Mouse (Mus musculus): ENCODE data around the gene C1qtnf6.

C1qtnf6 gene

DNA sequence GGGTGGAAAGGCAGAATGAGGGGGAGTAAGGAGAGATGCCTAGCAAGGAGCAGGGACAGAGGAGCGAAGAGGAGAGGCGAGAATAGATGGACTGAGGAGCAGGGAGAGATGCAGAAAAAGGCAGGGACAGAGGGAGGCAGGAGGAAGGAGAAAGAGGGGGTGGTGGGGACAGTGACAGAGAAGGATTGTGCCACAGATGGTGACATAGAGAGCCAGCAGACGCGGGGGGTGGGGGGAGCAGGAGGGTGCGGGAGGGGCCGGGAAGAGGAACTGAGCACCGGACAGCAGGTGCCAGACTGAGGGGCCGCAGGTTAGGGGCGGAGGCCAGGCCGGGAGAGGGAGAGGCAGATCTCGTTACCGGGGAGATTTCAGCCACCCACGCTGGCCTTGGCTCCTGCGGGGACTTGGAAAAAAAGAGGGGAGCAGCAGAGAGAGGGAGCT is 13.4 kb upstream of the C1qtnf6 start, which contains the start of gene Sstr3:
TSS of gene Sstr3 (minus strand) at position 125 of the 441 bp plus-strand sequence.
- DNase-seq (ENCODE audit: low spot score in 2 of 2): no peak

DNA sequence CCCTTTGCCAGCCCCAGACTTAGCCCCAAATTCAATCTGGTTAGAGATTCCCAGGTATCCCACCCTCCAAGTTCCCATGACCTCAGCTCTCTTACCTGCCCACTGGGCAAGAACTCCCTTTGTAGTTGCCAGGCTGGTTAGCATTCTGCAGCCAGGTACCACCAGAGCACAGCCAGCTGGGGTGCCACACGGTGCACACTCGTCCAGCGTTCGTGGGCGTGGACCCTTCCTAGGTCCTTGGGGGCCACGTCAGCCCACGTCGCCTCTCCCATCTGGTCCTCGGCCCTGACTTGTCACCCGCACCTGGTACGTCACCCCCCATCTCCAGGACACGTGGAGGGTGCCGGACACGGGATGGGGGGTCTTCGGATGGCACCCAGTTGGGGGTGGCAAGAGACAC is 12.8 kb upstream of the C1qtnf6 start:
- DNase-seq (ENCODE audit: low spot score in 2 of 2): no peak

DNA sequence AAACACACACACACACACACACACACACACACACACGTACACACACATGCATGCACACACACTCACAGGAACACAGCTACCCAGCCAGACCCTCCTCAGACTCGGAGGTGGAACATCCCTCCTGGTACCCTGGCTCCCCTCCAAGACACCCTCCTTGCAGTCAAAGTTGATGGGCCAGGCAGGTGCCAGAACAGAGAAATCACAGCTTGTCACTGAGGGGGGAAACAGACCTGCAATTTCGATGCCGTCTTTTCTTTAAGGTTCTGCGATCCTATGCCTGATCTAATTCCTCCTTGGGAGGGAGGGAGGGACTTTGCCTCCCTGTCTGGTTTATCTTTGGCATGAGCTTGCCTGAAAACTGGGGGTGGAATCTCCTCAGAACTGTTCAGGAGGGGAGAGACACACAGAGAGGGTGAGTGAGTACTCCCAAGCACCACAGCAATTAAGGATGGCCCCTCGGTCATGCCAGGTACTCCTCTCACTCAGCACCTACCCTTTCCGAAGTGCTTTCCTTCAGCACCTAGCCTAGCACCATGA is 11.6 kb upstream of the C1qtnf6 start:
- no peak for DNase-seq (ENCODE audit: low spot score in 2 of 2)

- DNase-seq (ENCODE audit: low spot score in 2 of 2): no peak
Measured at GRCm38 (mm10) chr15:78542098-78542766, 11.0 kb upstream of the C1qtnf6 start.

GRCm38 (mm10) chr15:78541606-78542005 is 10.4 kb upstream of the C1qtnf6 start:
- no peak for DNase-seq (ENCODE audit: low spot score in 2 of 2)

GRCm38 (mm10) chr15:78541036-78541435 is 9.8 kb upstream of the C1qtnf6 start:
- DNase-seq (ENCODE audit: low spot score in 2 of 2): no peak

DNA sequence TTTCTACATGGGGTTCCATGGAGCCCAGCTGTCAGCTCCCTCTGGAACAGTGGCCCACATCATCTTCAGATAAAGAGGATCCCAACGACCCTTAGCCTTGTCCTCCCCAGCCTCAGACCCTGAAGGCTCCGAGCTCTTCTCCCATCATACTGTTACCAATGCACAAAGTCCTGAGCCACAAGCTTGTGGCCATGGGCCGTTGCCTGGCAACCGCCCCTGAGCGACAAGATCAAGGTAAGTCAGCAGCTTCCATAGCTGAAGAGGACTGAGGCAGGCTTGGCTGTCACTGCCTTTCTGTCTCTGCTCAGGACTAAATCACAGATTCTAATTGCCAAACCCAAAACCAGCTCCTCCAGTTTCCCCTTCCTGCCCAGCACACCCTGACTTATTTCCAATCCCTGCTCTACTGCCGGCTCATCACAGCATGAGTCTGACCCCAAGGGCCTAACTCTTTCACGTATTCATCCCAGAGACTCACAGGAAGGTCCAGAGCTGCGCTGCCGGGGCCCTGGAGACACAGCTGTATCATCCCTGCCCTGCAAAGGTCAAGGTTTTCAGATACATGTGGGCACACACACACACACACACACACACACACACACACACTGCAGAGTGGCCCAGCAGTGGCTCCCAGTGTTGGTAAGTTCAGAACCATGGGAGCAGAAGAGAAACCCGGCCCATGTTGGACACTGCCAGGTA is 4.7 kb upstream of the C1qtnf6 start:
- no peak for DNase-seq (ENCODE audit: low spot score in 2 of 2)

DNA sequence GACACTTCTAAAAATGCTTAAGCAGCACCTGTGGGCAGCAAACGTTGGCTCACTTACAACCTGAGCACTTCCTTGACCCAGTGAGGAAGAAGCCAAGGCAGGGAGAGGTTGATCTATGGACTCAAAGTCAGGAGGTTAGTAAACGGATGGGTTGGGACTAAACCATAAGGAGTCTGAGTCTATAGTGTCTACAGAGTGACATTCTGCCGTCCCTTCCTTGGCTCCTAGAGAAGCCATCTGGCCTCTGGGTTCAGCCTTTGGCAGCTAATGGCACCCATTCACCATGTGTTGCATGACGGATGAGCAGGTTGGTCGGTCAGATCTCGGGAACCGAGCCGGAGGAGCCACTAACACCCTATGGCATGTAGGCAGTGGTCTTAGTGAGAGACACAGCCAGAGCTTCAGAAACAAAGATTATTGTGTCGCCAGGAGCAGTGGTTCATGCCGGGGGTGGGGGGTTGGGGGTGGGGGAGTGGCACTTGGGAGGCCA is 2.2 kb upstream of the C1qtnf6 start:
- no peak for DNase-seq (ENCODE audit: low spot score in 2 of 2)

GRCm38 (mm10) chr15:78532566-78533345 is 1.5 kb upstream of the C1qtnf6 start:
- DNase-seq (ENCODE audit: low spot score in 2 of 2): no peak

DNA sequence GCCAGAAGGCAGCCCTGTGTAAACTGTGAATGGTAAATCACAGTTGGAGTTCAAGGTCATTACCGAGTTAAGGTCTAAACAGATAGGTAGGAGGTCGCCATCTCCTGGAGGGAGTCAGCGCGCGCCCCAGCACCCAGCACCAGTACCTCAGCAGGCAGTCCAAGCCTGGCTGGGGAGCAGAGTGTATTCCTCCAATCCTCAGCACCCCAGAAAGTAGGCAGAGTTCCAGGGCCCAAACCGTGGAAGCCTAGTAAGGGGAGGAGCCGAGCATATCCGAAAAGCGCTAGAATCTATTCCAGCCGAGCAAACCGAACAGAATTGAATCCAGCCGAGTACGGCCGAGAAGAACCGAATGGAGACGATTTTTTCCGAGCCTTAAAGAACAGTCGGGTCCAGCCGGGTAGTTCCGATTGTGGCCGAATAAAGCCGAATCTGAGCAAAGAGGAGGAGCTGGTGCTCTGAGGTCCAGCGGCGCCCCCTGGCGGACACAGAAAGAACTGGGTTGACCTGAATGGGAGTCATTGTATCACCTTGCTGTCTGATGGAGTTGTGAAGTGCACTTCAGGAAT is 769 bp upstream of the C1qtnf6 start:
- DNase-seq (ENCODE audit: low spot score in 2 of 2): peak; percentile 82 to 90

DNA sequence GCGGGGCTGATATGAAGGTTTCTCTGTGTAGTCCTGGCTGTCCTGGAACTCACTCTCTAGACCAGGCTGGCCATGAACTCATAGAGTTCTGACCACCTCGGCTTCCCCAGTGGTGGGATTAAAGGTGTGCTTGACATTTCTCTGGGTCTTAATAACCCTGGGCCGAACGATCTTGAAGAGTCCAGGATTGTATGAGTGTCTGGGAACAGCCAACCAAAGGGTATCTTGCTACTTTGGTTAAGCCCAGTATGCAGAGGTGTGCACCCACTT is 170 bp upstream of the C1qtnf6 start:
- no peak for DNase-seq (ENCODE audit: low spot score in 2 of 2)

DNA sequence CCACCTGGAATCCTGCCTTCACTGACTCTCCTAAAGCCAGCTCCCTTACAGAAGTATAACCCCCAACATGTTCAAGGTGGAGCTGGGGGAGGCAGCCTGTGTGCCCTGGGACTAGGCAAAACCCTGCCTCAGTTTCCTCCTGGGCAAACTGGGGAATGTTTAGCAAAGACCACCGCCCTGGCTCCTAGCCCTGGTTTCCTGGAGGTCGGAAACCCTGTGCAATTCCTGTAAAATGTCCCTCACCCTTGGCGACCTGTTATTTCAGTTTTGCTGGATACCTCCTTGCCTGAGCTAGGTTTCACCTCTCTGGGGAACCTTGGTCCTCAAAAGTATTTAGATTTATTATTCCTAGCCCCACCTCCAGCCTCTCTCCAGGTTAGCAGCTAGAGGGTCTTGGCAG is 1.1 kb downstream of the C1qtnf6 start:
- no peak for DNase-seq (ENCODE audit: low spot score in 2 of 2)

- no peak for DNase-seq (ENCODE audit: low spot score in 2 of 2)
Measured at GRCm38 (mm10) chr15:78529428-78529990, 1.7 kb downstream of the C1qtnf6 start.

GRCm38 (mm10) chr15:78528726-78529411 is 2.3 kb downstream of the C1qtnf6 start:
- no peak for DNase-seq (ENCODE audit: low spot score in 2 of 2)

- no peak for DNase-seq (ENCODE audit: low spot score in 2 of 2)
Measured at GRCm38 (mm10) chr15:78527973-78528372, 3.2 kb downstream of the C1qtnf6 start.

DNA sequence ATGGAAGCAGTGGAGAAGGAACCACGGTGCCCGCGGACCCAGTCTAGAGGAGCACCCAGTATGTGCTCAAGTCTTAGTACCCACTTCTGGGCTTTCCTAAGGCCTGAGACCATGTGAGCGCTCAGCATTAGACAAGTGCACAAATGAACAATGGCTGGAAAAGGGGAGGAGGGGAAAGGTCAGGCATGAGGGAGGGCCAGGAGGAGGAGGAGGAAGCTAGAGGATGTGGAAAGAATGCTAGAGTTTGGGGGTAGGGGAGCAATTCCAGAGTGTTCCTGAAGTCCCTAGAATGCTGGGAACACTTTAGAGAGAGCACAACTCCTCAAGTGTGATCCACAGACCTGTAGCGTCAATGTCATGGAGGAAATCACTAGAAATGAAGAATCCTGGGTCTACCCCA is 7.1 kb downstream of the C1qtnf6 start:
- DNase-seq (ENCODE audit: low spot score in 2 of 2): no peak

DNA sequence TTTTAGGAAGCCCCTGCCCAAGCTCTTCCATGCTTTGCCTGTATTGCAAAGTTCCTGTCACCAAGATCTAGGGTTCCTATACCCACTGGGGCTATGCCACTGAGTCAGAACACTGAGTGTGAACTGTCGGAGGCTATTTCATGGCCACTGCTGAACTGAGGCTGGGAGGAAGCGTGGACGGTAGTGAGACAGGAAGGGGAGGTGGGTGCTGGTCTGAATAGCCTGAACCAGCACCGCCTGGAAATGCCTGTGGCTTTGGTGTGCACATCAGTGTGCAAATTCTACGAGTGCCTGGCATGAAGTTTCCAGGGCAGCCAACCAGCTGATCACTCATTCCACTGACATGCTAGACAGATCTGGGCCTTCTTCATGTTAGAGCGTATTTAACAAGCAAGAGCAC is 9.3 kb downstream of the C1qtnf6 start:
- no peak for DNase-seq (ENCODE audit: low spot score in 2 of 2)

GRCm38 (mm10) chr15:78521331-78521730 is 9.9 kb downstream of the C1qtnf6 start:
- no peak for DNase-seq (ENCODE audit: low spot score in 2 of 2)

GRCm38 (mm10) chr15:78520112-78520715 is 11.0 kb downstream of the C1qtnf6 start:
- DNase-seq (ENCODE audit: low spot score in 2 of 2): no peak

DNA sequence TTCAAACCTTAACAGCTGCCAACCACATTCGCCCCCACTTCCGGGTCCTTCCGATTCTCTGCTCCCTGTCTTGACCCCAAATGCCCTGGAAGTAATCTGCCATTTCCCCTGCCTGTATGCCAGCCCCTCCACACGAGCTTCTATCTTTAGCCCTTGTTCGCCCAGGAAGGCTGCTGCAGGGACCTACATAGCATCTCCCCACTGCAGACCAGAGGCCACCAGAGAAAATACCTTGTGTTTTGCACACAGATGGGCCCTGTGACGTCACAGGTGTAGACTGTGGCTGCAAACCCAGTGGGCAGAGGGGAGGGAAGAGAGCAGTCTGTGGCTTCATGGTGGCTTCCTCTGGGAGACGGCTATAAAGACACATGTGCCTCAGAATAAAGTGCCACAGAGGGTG is 13.0 kb downstream of the C1qtnf6 start:
- DNase-seq (ENCODE audit: low spot score in 2 of 2): no peak

- DNase-seq (ENCODE audit: low spot score in 2 of 2): no peak
Measured at GRCm38 (mm10) chr15:78515759-78516158, 15.5 kb downstream of the C1qtnf6 start.

Data from spleen, postnatal 14 days (tissue).